In genomic region chr16:65197203-65197844, GRCm38 (mm10) we compare ENCODE assay signal across 35 mouse cellular contexts.
DNase-seq lines count a peak whose midpoint lies in the region; ATAC-seq and TF ChIP-seq lines count a peak whose summit lies in the region.
"Had no signal": no experiment of that assay in that cellular context is flagged by ENCODE, and none has a peak within 500 bp of the region (broad histone marks: within the 10 kb centered on the region; RNA-seq: fewer than 3 reads in every experiment).

No protein-coding gene starts in this region.

- TF ChIP-seq POLR2A in bone marrow macrophage, adult 2 months (IDR thresholded peaks at IDR 0.05; ENCODE audit: borderline replicate concordance, low read depth, low read length): no peak

- no peak overlapping the region for H3K27ac ChIP-seq in liver, embryonic 16.5 days (ENCODE audit: low read length)
- no peak overlapping the region for H3K27ac ChIP-seq in liver, embryonic 11.5 days (ENCODE audit: low read depth, low read length)
- peak overlapping the region; percentile 94 for H3K27ac ChIP-seq in bone marrow macrophage, adult 2 months (ENCODE audit: insufficient read depth, low read depth, low read length)
- H3K27ac ChIP-seq: embryonic facial prominence, embryonic 13.5 days; forebrain, embryonic 12.5 days; heart, embryonic 13.5 days; hindbrain, embryonic 10.5 days; hindbrain, embryonic 15.5 days; lung, embryonic 15.5 days; midbrain, embryonic 12.5 days; neural tube, embryonic 13.5 days; stomach, postnatal 0 days had no signal

- H3K36me3 ChIP-seq in liver, embryonic 16.5 days (ENCODE audit: control insufficient read depth, insufficient read depth): no peaks in the 10 kb centered on the region
- H3K36me3 ChIP-seq in liver, embryonic 11.5 days (ENCODE audit: control insufficient read depth, insufficient read depth, low read length): no peaks in the 10 kb centered on the region
- H3K36me3 ChIP-seq: embryonic facial prominence, embryonic 13.5 days; forebrain, embryonic 12.5 days; heart, embryonic 13.5 days; hindbrain, embryonic 10.5 days; hindbrain, embryonic 15.5 days; lung, embryonic 15.5 days; midbrain, embryonic 12.5 days; neural tube, embryonic 13.5 days had no signal

- 62% methylated on average over 3 of the region's 3 CpGs for WGBS in liver, embryonic 16.5 days (ENCODE audit: insufficient replicate concordance)
- 77% methylated on average over 3 of the region's 3 CpGs for WGBS in liver, embryonic 11.5 days

- no peak overlapping the region for H3K4me3 ChIP-seq in liver, embryonic 16.5 days (ENCODE audit: low read depth, low read length)
- H3K4me3 ChIP-seq in liver, embryonic 11.5 days (ENCODE audit: low read depth, low read length): no peak overlapping the region
- no peak overlapping the region for H3K4me3 ChIP-seq in bone marrow macrophage, adult 2 months (ENCODE audit: insufficient read depth, low read length)
- H3K4me3 ChIP-seq: embryonic facial prominence, embryonic 13.5 days; erythroblast, embryonic 14.5 days; forebrain, embryonic 12.5 days; heart, embryonic 13.5 days; hindbrain, embryonic 10.5 days; hindbrain, embryonic 15.5 days; lung, embryonic 15.5 days; midbrain, embryonic 12.5 days; neural tube, embryonic 13.5 days had no signal

- no peaks in the 10 kb centered on the region for H3K9me3 ChIP-seq in liver, embryonic 16.5 days (replicated peaks; ENCODE audit: control insufficient read depth, low read length)
- H3K9me3 ChIP-seq in liver, embryonic 11.5 days (ENCODE audit: control insufficient read depth, low read length): no peaks in the 10 kb centered on the region
- H3K9me3 ChIP-seq: embryonic facial prominence, embryonic 13.5 days; forebrain, embryonic 12.5 days; heart, embryonic 13.5 days; hindbrain, embryonic 10.5 days; hindbrain, embryonic 15.5 days; lung, embryonic 15.5 days; midbrain, embryonic 12.5 days; neural tube, embryonic 13.5 days had no signal

- no peaks in the 10 kb centered on the region for H3K4me1 ChIP-seq in liver, embryonic 16.5 days (ENCODE audit: control insufficient read depth, low read depth, low read length)
- no peaks in the 10 kb centered on the region for H3K4me1 ChIP-seq in liver, embryonic 11.5 days (replicated peaks; ENCODE audit: control insufficient read depth, insufficient read depth, low read length)
- H3K4me1 ChIP-seq in bone marrow macrophage, adult 2 months (ENCODE audit: control insufficient read depth, insufficient read depth, low read length): peaks cover 26% of the 10 kb centered on the region
- H3K4me1 ChIP-seq: embryonic facial prominence, embryonic 13.5 days; forebrain, embryonic 12.5 days; heart, embryonic 13.5 days; hindbrain, embryonic 10.5 days; hindbrain, embryonic 15.5 days; lung, embryonic 15.5 days; midbrain, embryonic 12.5 days; neural tube, embryonic 13.5 days had no signal

- DNase-seq in liver, embryonic 11.5 days (ENCODE audit: low spot score): no peak
- DNase-seq in 3T3-L1 (ENCODE audit: low read depth, low spot score): peak; percentile 58
- no peak for DNase-seq in ovary, adult 18-20 months (ENCODE audit: low spot score)
- no peak for DNase-seq in left cerebral cortex, postnatal 36 days (ENCODE audit: low spot score in 2 of 2)
- no peak for DNase-seq in adrenal gland, postnatal 4 days (ENCODE audit: low spot score in 2 of 2)
- DNase-seq: adrenal gland, adult 8-10 months; cerebellum, adult 11 months; cerebellum, adult 9-10 months; cerebellum, postnatal 36 days; embryo, embryonic 11 days; forebrain, postnatal 0 days; heart, postnatal 10 days; kidney, adult 11 months; kidney, postnatal 36 days; layer of hippocampus, postnatal 36 days; retina, postnatal 1 day; spleen, adult 18-20 months; thymus, adult 18-20 months; thymus, postnatal 25 days had no signal

- H3K4me2 ChIP-seq in liver, embryonic 16.5 days (ENCODE audit: low read depth, low read length): no peak overlapping the region
- H3K4me2 ChIP-seq in liver, embryonic 11.5 days: no peak overlapping the region
- H3K4me2 ChIP-seq: embryonic facial prominence, embryonic 13.5 days; forebrain, embryonic 12.5 days; heart, embryonic 13.5 days; hindbrain, embryonic 15.5 days; lung, embryonic 15.5 days; midbrain, embryonic 12.5 days; neural tube, embryonic 13.5 days had no signal

- intact Hi-C loops in left cerebral cortex, postnatal 36 days (cut with DNase I): no loop called here

- ATAC-seq in liver, embryonic 16.5 days (ENCODE audit: low read depth): peak; percentile 30; the same call in 1 of the 2 replicates
- no peak for ATAC-seq in liver, embryonic 11.5 days (replicated peaks; ENCODE audit: low FRiP score)
- ATAC-seq in megakaryocyte, adult 5-6 weeks (ENCODE audit: poor library complexity, severe bottlenecking): peak; percentile 71
- ATAC-seq: activated CD4-positive, CD25-positive, alpha-beta regulatory T cell, adult 4 months; forebrain, postnatal 0 days; inflammation-experienced regulatory T-cells, adult 6 months had no signal

- H3K27me3 ChIP-seq in liver, embryonic 16.5 days (ENCODE audit: control insufficient read depth, insufficient read depth, low read depth, low read length): no peaks in the 10 kb centered on the region
- H3K27me3 ChIP-seq in liver, embryonic 11.5 days (replicated peaks; ENCODE audit: control insufficient read depth, insufficient read depth, low read length): no peaks in the 10 kb centered on the region
- H3K27me3 ChIP-seq: CH12.LX; embryonic facial prominence, embryonic 13.5 days; forebrain, embryonic 12.5 days; heart, embryonic 13.5 days; hindbrain, embryonic 15.5 days; lung, embryonic 15.5 days; midbrain, embryonic 12.5 days; neural tube, embryonic 13.5 days had no signal

- TF ChIP-seq CTCF in bone marrow macrophage, adult 2 months (IDR thresholded peaks at IDR 0.05; ENCODE audit: low read depth, low read length): no peak

- no peak overlapping the region for H3K9ac ChIP-seq in liver, embryonic 16.5 days (ENCODE audit: low read depth, low read length)
- no peak overlapping the region for H3K9ac ChIP-seq in liver, embryonic 11.5 days (ENCODE audit: low read depth, low read length)
- H3K9ac ChIP-seq: embryonic facial prominence, embryonic 13.5 days; forebrain, embryonic 12.5 days; forebrain, postnatal 0 days; heart, embryonic 13.5 days; hindbrain, embryonic 15.5 days; lung, embryonic 15.5 days; midbrain, embryonic 12.5 days; neural tube, embryonic 13.5 days had no signal
